Mouse (Mus musculus): ENCODE results near the gene B9d1. TPM values are rescaled to one million over a fixed set of nuclear protein-coding genes. Genes with fewer than 3 reads are reported as not detected.

The B9d1 gene
- polyA plus RNA-seq, 1 experiment from 2014 or later = 32.9 TPM

DNA sequence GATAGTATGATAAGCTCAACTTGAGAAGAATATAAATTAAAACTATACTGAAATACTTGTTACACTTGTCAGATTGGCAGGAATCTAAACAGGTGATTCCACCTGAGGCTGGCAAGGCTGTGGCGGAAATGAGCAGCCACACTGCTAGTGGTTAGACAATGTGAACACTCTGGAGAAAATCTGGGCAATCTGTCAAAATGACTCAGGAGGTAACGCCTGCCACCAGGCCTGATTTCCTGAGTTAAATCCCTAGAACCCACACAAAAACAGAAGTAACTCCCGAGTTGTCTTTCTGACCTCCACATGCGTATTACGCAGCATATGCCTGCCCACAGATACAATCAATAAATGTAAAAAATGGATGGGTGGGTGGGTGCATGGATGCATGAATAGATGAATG, 57.5 kb downstream of the B9d1 start:
- peaks cover 3% of the 10 kb centered on the region; the same call in 1 of the 2 replicates for H3K4me1 ChIP-seq (replicated peaks; ENCODE audit: insufficient read depth, low read length)
- H3K27me3 ChIP-seq (ENCODE audit: insufficient read depth, low read length) = no peaks in the 10 kb centered on the region
- DNase-seq (ENCODE audit: low spot score) = no peak
- H3K9me3 ChIP-seq (replicated peaks; ENCODE audit: low read length) = no peaks in the 10 kb centered on the region
- H3K4me2 ChIP-seq (ENCODE audit: low read length) = no peak overlapping the region
- TF ChIP-seq CTCF (IDR thresholded peaks at IDR 0.05; ENCODE audit: low read depth) = no peak
- WGBS = 60% methylated on average over 5 of the region's 5 CpGs
- H3K36me3 ChIP-seq (ENCODE audit: insufficient read depth, low read length) = no peaks in the 10 kb centered on the region
- ATAC-seq (replicated peaks; ENCODE audit: low FRiP score, low read depth) = no peak
- no peak overlapping the region for H3K4me3 ChIP-seq (replicated peaks; ENCODE audit: low read depth, low read length)
- no peak overlapping the region for H3K9ac ChIP-seq (ENCODE audit: low read depth, low read length)
- no peak overlapping the region for H3K27ac ChIP-seq

Other genes starting within 250 kb of the B9d1 start
- 45.0 and 46.2 TPM in 2 replicates for gene Aldh3a2, start 237.7 kb upstream of the B9d1 start, polyA plus RNA-seq (2015; fragmentation: Nextera tagmentation; extraction: Ambion mirVana)
- 0.17 and 0.22 TPM in 2 replicates for gene Slc47a2, start 162.3 kb upstream of the B9d1 start, polyA plus RNA-seq (2015; fragmentation: Nextera tagmentation; extraction: Ambion mirVana)
- 45.7 and 51.5 TPM in 2 replicates for gene Slc47a1, start 126.8 kb upstream of the B9d1 start, polyA plus RNA-seq (2015; fragmentation: Nextera tagmentation; extraction: Ambion mirVana)
- gene Rnf112, start 51.0 kb upstream of the B9d1 start, polyA plus RNA-seq (2015; fragmentation: Nextera tagmentation; extraction: Ambion mirVana) = 0.05 and 0.13 TPM in 2 replicates
- 100 and 114 TPM in 2 replicates for gene Mfap4, start 19.7 kb upstream of the B9d1 start, polyA plus RNA-seq (2015; fragmentation: Nextera tagmentation; extraction: Ambion mirVana)
- 30.9 and 36.3 TPM in 2 replicates for gene Mapk7, start 10.7 kb upstream of the B9d1 start, polyA plus RNA-seq (2015; fragmentation: Nextera tagmentation; extraction: Ambion mirVana)
- 22.1 and 22.4 TPM in 2 replicates for gene Epn2, start 74.5 kb downstream of the B9d1 start, polyA plus RNA-seq (2015; fragmentation: Nextera tagmentation; extraction: Ambion mirVana)
- gene Grap, start 148.1 kb downstream of the B9d1 start, polyA plus RNA-seq (2015; fragmentation: Nextera tagmentation; extraction: Ambion mirVana) = 8.2 and 9.1 TPM in 2 replicates
- 2.7 and 2.9 TPM in 2 replicates for gene Fam83g, start 178.9 kb downstream of the B9d1 start, polyA plus RNA-seq (2015; fragmentation: Nextera tagmentation; extraction: Ambion mirVana)
- 19.6 and 21.2 TPM in 2 replicates for gene Slc5a10, start 215.7 kb downstream of the B9d1 start, polyA plus RNA-seq (2015; fragmentation: Nextera tagmentation; extraction: Ambion mirVana)

All from kidney, postnatal 0 days (tissue).